Mouse (Mus musculus) large intestine, adult 2 months (tissue): ENCODE data around the gene Zdhhc24. TPM values are rescaled to one million over a fixed set of nuclear protein-coding genes. Genes with fewer than 3 reads are reported as not detected.
"Not testable (repeated sequence)": the region's sequence is repeated elsewhere in the genome, so short reads cannot be mapped to it uniquely, and the experiment has no call there.

ENCODE experiments used
- DNase-seq: peaks from one replicate; pipeline ENCODE4 v3.0.0-alpha.2; 2012; ENCODE audit warnings: low read depth, low spot score
- WGBS: fragments of 180-500 bp; shearing (Covaris S2); methylation state at CpG from one replicate; pipeline ENCODE4 v1.1.7; 2018; 5-methylcytosine and 5-hydroxymethylcytosine counted together
- polyA plus RNA-seq: library from polyadenylated mRNA; depleted of rRNA; stranded (reverse); fragments of >200 nt; gene quantifications from 2 replicates; pipeline ENCODE4 v1.2.3, GENCODE M21; 2012; rRNA removed

Zdhhc24 gene
- 14.8 and 20.9 TPM in 2 replicates for polyA plus RNA-seq

GRCm38 (mm10) chr19:4878405-4879323 lies at the start of gene Zdhhc24:
Zdhhc24 (plus strand) TSS chr19:4878668.
- WGBS, result under 1% methylated on average over 52 of the region's 52 CpGs
- DNase-seq, result peak; percentile 78

GRCm38 (mm10) chr19:4829156-4829555 lies 49.3 kb upstream of the Zdhhc24 start:
- no peak for DNase-seq
- WGBS, result 21% methylated on average over 7 of the region's 7 CpGs

GRCm38 (mm10) chr19:4833977-4834376 lies 44.5 kb upstream of the Zdhhc24 start:
- DNase-seq, result no peak
- 82% methylated on average over 8 of the region's 8 CpGs for WGBS

GRCm38 (mm10) chr19:4836096-4836495 lies 42.4 kb upstream of the Zdhhc24 start:
- WGBS, result 33% methylated on average over 2 of the region's 2 CpGs
- no peak for DNase-seq

GRCm38 (mm10) chr19:4837049-4837448 lies 41.4 kb upstream of the Zdhhc24 start:
- no peak for DNase-seq
- 94% methylated on average over 6 of the region's 6 CpGs for WGBS

GRCm38 (mm10) chr19:4838526-4839140 lies 39.8 kb upstream of the Zdhhc24 start:
- DNase-seq, result no peak
- 12% methylated on average over 10 of the region's 10 CpGs for WGBS

GRCm38 (mm10) chr19:4839149-4839548 lies 39.3 kb upstream of the Zdhhc24 start, which contains the start of the genes Ccs and Ccdc87:
Ccs (minus strand) TSS chr19:4839332.
Ccdc87 (plus strand) TSS chr19:4839366.
- peak; percentile 90 for DNase-seq
- under 1% methylated on average over 25 of the region's 25 CpGs for WGBS

- no peak for DNase-seq
- WGBS, result 77% methylated on average over 9 of the region's 9 CpGs
Measured at GRCm38 (mm10) chr19:4840848-4841247, 37.6 kb upstream of the Zdhhc24 start.

- 47% methylated on average over 2 of the region's 2 CpGs for WGBS
- no peak for DNase-seq
Measured at GRCm38 (mm10) chr19:4842611-4843010, 35.9 kb upstream of the Zdhhc24 start.

GRCm38 (mm10) chr19:4845846-4846245 lies 32.6 kb upstream of the Zdhhc24 start:
- no peak for DNase-seq
- 67% methylated on average over 2 of the region's 2 CpGs for WGBS

GRCm38 (mm10) chr19:4847490-4847889 lies 31.0 kb upstream of the Zdhhc24 start:
- no peak for DNase-seq
- WGBS, result 18% methylated on average over 7 of the region's 7 CpGs

GRCm38 (mm10) chr19:4849800-4850199 lies 28.7 kb upstream of the Zdhhc24 start:
- DNase-seq, result no peak
- 53% methylated on average over 4 of the region's 4 CpGs for WGBS

GRCm38 (mm10) chr19:4850281-4850680 lies 28.2 kb upstream of the Zdhhc24 start:
- no peak for DNase-seq
- 50% methylated on average over 5 of the region's 5 CpGs for WGBS

- no peak for DNase-seq
Measured at GRCm38 (mm10) chr19:4854552-4855469, 23.7 kb upstream of the Zdhhc24 start, which contains the start of gene Ctsf. Ctsf (plus strand) TSS chr19:4855130.

GRCm38 (mm10) chr19:4855470-4855820 lies 23.0 kb upstream of the Zdhhc24 start:
- DNase-seq, result no peak
- WGBS, result 8% methylated on average over 14 of the region's 14 CpGs

More at GRCm38 (mm10) chr19:4854552-4855469, 23.7 kb upstream of the Zdhhc24 start, which contains the start of gene Ctsf:
- WGBS, result 2% methylated on average over 45 of the region's 45 CpGs

- 81% methylated on average over 4 of the region's 4 CpGs for WGBS
- no peak for DNase-seq
Measured at GRCm38 (mm10) chr19:4855951-4856350, 22.5 kb upstream of the Zdhhc24 start.

- WGBS, result 62% methylated on average over 6 of the region's 6 CpGs
- DNase-seq, result no peak
Measured at GRCm38 (mm10) chr19:4859081-4859480, 19.4 kb upstream of the Zdhhc24 start.

GRCm38 (mm10) chr19:4863048-4863447 lies 15.4 kb upstream of the Zdhhc24 start:
- WGBS, result 71% methylated on average over 6 of the region's 6 CpGs
- DNase-seq, result no peak

- DNase-seq, result no peak
- 3% methylated on average over 17 of the region's 17 CpGs for WGBS
Measured at GRCm38 (mm10) chr19:4865147-4865546, 13.3 kb upstream of the Zdhhc24 start.

- WGBS, result 92% methylated on average over 1 of the region's 1 CpGs
- not testable (repeated sequence) for DNase-seq
Measured at GRCm38 (mm10) chr19:4874613-4875012, 3.9 kb upstream of the Zdhhc24 start.
